Mouse (Mus musculus): ENCODE measurements around the gene Mboat1. TPM values are rescaled to one million over a fixed set of nuclear protein-coding genes. Genes with fewer than 3 reads are reported as not detected.

Mboat1 gene
- polyA plus RNA-seq, 2 experiments = 5.7 to 13.3 TPM

- Histone ChIP-seq H3K9me3 (ENCODE audit: control insufficient read depth, low read length) (no peaks in the 10 kb centered on the region), H3K4me2 (replicated peaks; ENCODE audit: low read depth, low read length, severe bottlenecking) (no peak overlapping the region), H3K27me3 (ENCODE audit: control insufficient read depth, insufficient read depth, low read length) (no peaks in the 10 kb centered on the region), H3K4me1 (ENCODE audit: control insufficient read depth, insufficient read depth, low read length) (no peaks in the 10 kb centered on the region), H3K4me3 (replicated peaks; ENCODE audit: low read length) (no peak overlapping the region), H3K36me3 (ENCODE audit: control insufficient read depth, insufficient read depth, low read length) (no peaks in the 10 kb centered on the region), H3K9ac (ENCODE audit: low read depth, low read length, severe bottlenecking) (no peak overlapping the region), H3K27ac (replicated peaks; ENCODE audit: low read depth, low read length) (no peak overlapping the region)
- DNase-seq (ENCODE audit: low spot score) (no peak), ATAC-seq (ENCODE audit: low FRiP score, low read depth) (no peak)
- 90% methylated on average over 5 of the region's 5 CpGs for WGBS
- TF ChIP-seq POLR2A (IDR thresholded peaks at IDR 0.05; ENCODE audit: borderline replicate concordance, extremely low read depth, insufficient read depth, insufficient read length) = no peak
Measured at GRCm38 (mm10) chr13:30141996-30142395, 5.7 kb downstream of the Mboat1 start.

- Histone ChIP-seq H3K36me3 (ENCODE audit: control insufficient read depth, insufficient read depth, low read length) (no peaks in the 10 kb centered on the region), H3K9ac (ENCODE audit: low read depth, low read length, severe bottlenecking) (no peak overlapping the region), H3K4me2 (replicated peaks; ENCODE audit: low read depth, low read length, severe bottlenecking) (no peak overlapping the region), H3K9me3 (ENCODE audit: control insufficient read depth, low read length) (no peaks in the 10 kb centered on the region), H3K27ac (replicated peaks; ENCODE audit: low read depth, low read length) (no peak overlapping the region), H3K4me3 (replicated peaks; ENCODE audit: low read length) (no peak overlapping the region), H3K4me1 (ENCODE audit: control insufficient read depth, insufficient read depth, low read length) (no peaks in the 10 kb centered on the region), H3K27me3 (ENCODE audit: control insufficient read depth, insufficient read depth, low read length) (no peaks in the 10 kb centered on the region)
- WGBS = 77% methylated on average over 6 of the region's 6 CpGs
- DNase-seq (ENCODE audit: low spot score) (no peak), ATAC-seq (ENCODE audit: low FRiP score, low read depth) (no peak)
- TF ChIP-seq POLR2A (IDR thresholded peaks at IDR 0.05; ENCODE audit: borderline replicate concordance, extremely low read depth, insufficient read depth, insufficient read length) = no peak
Measured at GRCm38 (mm10) chr13:30146468-30146867, 10.2 kb downstream of the Mboat1 start.

GRCm38 (mm10) chr13:30154264-30154663 is 18.0 kb downstream of the Mboat1 start:
- 81% methylated on average over 4 of the region's 4 CpGs for WGBS
- TF ChIP-seq POLR2A (IDR thresholded peaks at IDR 0.05; ENCODE audit: borderline replicate concordance, extremely low read depth, insufficient read depth, insufficient read length) = no peak
- H3K4me2 ChIP-seq (replicated peaks; ENCODE audit: low read depth, low read length, severe bottlenecking) = no peak overlapping the region
- no peak overlapping the region for H3K9ac ChIP-seq (ENCODE audit: low read depth, low read length, severe bottlenecking)
- H3K4me3 ChIP-seq (replicated peaks; ENCODE audit: low read length) = no peak overlapping the region
- H3K27me3 ChIP-seq (ENCODE audit: control insufficient read depth, insufficient read depth, low read length) = no peaks in the 10 kb centered on the region
- H3K9me3 ChIP-seq (ENCODE audit: control insufficient read depth, low read length) = no peaks in the 10 kb centered on the region
- ATAC-seq (ENCODE audit: low FRiP score, low read depth) = no peak
- no peak overlapping the region for H3K27ac ChIP-seq (replicated peaks; ENCODE audit: low read depth, low read length)
- DNase-seq (ENCODE audit: low spot score) = no peak
- no peaks in the 10 kb centered on the region for H3K4me1 ChIP-seq (ENCODE audit: control insufficient read depth, insufficient read depth, low read length)
- H3K36me3 ChIP-seq (ENCODE audit: control insufficient read depth, insufficient read depth, low read length) = no peaks in the 10 kb centered on the region

GRCm38 (mm10) chr13:30159626-30160025 is 23.3 kb downstream of the Mboat1 start:
- Histone ChIP-seq H3K27ac (replicated peaks; ENCODE audit: low read depth, low read length) (peak overlapping the region; percentile 26; the same call in 1 of the 2 replicates), H3K9me3 (ENCODE audit: control insufficient read depth, low read length) (no peaks in the 10 kb centered on the region), H3K9ac (ENCODE audit: low read depth, low read length, severe bottlenecking) (no peak overlapping the region), H3K27me3 (ENCODE audit: control insufficient read depth, insufficient read depth, low read length) (no peaks in the 10 kb centered on the region), H3K4me2 (replicated peaks; ENCODE audit: low read depth, low read length, severe bottlenecking) (no peak overlapping the region), H3K4me1 (ENCODE audit: control insufficient read depth, insufficient read depth, low read length) (0 out of 2 replicates have a peak, but pooled peaks cover 3% of the 10 kb centered on the region), H3K4me3 (replicated peaks; ENCODE audit: low read length) (no peak overlapping the region), H3K36me3 (ENCODE audit: control insufficient read depth, insufficient read depth, low read length) (no peaks in the 10 kb centered on the region)
- DNase-seq (ENCODE audit: low spot score) = no peak
- no peak for TF ChIP-seq POLR2A (IDR thresholded peaks at IDR 0.05; ENCODE audit: borderline replicate concordance, extremely low read depth, insufficient read depth, insufficient read length)
- 54% methylated on average over 4 of the region's 4 CpGs for WGBS
- no peak for ATAC-seq (ENCODE audit: low FRiP score, low read depth)

- no peaks in the 10 kb centered on the region for H3K9me3 ChIP-seq (ENCODE audit: control insufficient read depth, low read length)
- whole genome bisulfite sequencing = 95% methylated on average over 2 of the region's 2 CpGs
- no peak for ATAC-seq (ENCODE audit: low FRiP score, low read depth)
- no peak overlapping the region for H3K27ac ChIP-seq (replicated peaks; ENCODE audit: low read depth, low read length)
- H3K27me3 ChIP-seq (ENCODE audit: control insufficient read depth, insufficient read depth, low read length) = no peaks in the 10 kb centered on the region
- no peak overlapping the region for H3K9ac ChIP-seq (ENCODE audit: low read depth, low read length, severe bottlenecking)
- no peak overlapping the region for H3K4me3 ChIP-seq (replicated peaks; ENCODE audit: low read length)
- DNase-seq (ENCODE audit: low spot score) = no peak
- TF ChIP-seq POLR2A (IDR thresholded peaks at IDR 0.05; ENCODE audit: borderline replicate concordance, extremely low read depth, insufficient read depth, insufficient read length) = no peak
- H3K4me2 ChIP-seq (replicated peaks; ENCODE audit: low read depth, low read length, severe bottlenecking) = no peak overlapping the region
- H3K36me3 ChIP-seq (ENCODE audit: control insufficient read depth, insufficient read depth, low read length) = no peaks in the 10 kb centered on the region
- H3K4me1 ChIP-seq (ENCODE audit: control insufficient read depth, insufficient read depth, low read length) = peaks cover 8% of the 10 kb centered on the region; the same call in 1 of the 2 replicates
Measured at GRCm38 (mm10) chr13:30163521-30163920, 27.2 kb downstream of the Mboat1 start.

Data from limb, embryonic 14.5 days (tissue).